8 mouse cellular contexts compared by ENCODE assay signal in genomic region chr4:129697191-129697590, GRCm38 (mm10). TPM values are rescaled to one million over a fixed set of nuclear protein-coding genes. Genes with fewer than 3 reads are reported as not detected.
DNase-seq lines count a peak whose midpoint lies in the region; ATAC-seq and TF ChIP-seq lines count a peak whose summit lies in the region.

No protein-coding gene starts in this region.

- peak overlapping the region; percentile 76 for H3K4me3 ChIP-seq in left cerebral cortex, adult 2 months
- peak overlapping the region; percentile 51 for H3K4me3 ChIP-seq in embryonic facial prominence, embryonic 14.5 days (ENCODE audit: low read depth, low read length)
- peak overlapping the region; percentile 77 for H3K4me3 ChIP-seq in intestine, embryonic 16.5 days (ENCODE audit: low read length)
- peak overlapping the region; percentile 62 for H3K4me3 ChIP-seq in neural tube, embryonic 13.5 days

- H3K4me2 ChIP-seq in embryonic facial prominence, embryonic 14.5 days (ENCODE audit: low read depth, low read length): peak overlapping the region; percentile 74
- H3K4me2 ChIP-seq in intestine, embryonic 16.5 days (ENCODE audit: low read depth, low read length): peak overlapping the region; percentile 76
- H3K4me2 ChIP-seq in neural tube, embryonic 13.5 days: peak overlapping the region; percentile 60

- H3K9me3 ChIP-seq in embryonic facial prominence, embryonic 14.5 days (ENCODE audit: control insufficient read depth, low read length): no peaks in the 10 kb centered on the region
- no peaks in the 10 kb centered on the region for H3K9me3 ChIP-seq in intestine, embryonic 16.5 days (ENCODE audit: control insufficient read depth, low read length)
- no peaks in the 10 kb centered on the region for H3K9me3 ChIP-seq in neural tube, embryonic 13.5 days

- H3K9ac ChIP-seq in embryonic facial prominence, embryonic 14.5 days (ENCODE audit: low read depth, low read length): peak overlapping the region; percentile 80
- peak overlapping the region; percentile 79 for H3K9ac ChIP-seq in intestine, embryonic 16.5 days (ENCODE audit: low read depth, low read length)
- H3K9ac ChIP-seq in neural tube, embryonic 13.5 days: peak overlapping the region; percentile 83

- peaks cover 5% of the 10 kb centered on the region; the same call in 1 of the 2 replicates for H3K4me1 ChIP-seq in embryonic facial prominence, embryonic 14.5 days (ENCODE audit: control insufficient read depth, insufficient read depth, low read length)
- H3K4me1 ChIP-seq in intestine, embryonic 16.5 days (ENCODE audit: control insufficient read depth, insufficient read depth, low read length): peaks cover 11% of the 10 kb centered on the region
- peaks cover 61% of the 10 kb centered on the region for H3K4me1 ChIP-seq in neural tube, embryonic 13.5 days (replicated peaks)

- no peaks in the 10 kb centered on the region for H3K27me3 ChIP-seq in embryonic facial prominence, embryonic 14.5 days (replicated peaks; ENCODE audit: control insufficient read depth, insufficient read depth, low read length)
- no peaks in the 10 kb centered on the region for H3K27me3 ChIP-seq in intestine, embryonic 16.5 days (replicated peaks; ENCODE audit: control insufficient read depth, insufficient read depth, low read length)
- H3K27me3 ChIP-seq in neural tube, embryonic 13.5 days: no peaks in the 10 kb centered on the region

- peak overlapping the region; percentile 91 for H3K27ac ChIP-seq in left cerebral cortex, adult 2 months
- peak overlapping the region; percentile 91 for H3K27ac ChIP-seq in embryonic facial prominence, embryonic 14.5 days (replicated peaks; ENCODE audit: low read depth, low read length)
- no peak overlapping the region for H3K27ac ChIP-seq in intestine, embryonic 16.5 days (ENCODE audit: low read length)
- H3K27ac ChIP-seq in neural tube, embryonic 13.5 days (replicated peaks): peak overlapping the region; percentile 98

- intact Hi-C loops in left cerebral cortex, adult 2 months (cut with DNase I): no loop called here
- intact Hi-C loops in left cerebral cortex, postnatal 10 days (cut with DNase I): no loop called here

- WGBS in embryonic facial prominence, embryonic 14.5 days: 83% methylated on average over 7 of the region's 7 CpGs
- 83% methylated on average over 7 of the region's 7 CpGs for WGBS in intestine, embryonic 16.5 days
- 82% methylated on average over 7 of the region's 7 CpGs for WGBS in neural tube, embryonic 13.5 days

- no peak for DNase-seq in left cerebral cortex, adult 2 months (ENCODE audit: extremely low spot score in 1 of 2, low spot score in 2 of 2)
- DNase-seq in left cerebral cortex, postnatal 10 days (ENCODE audit: extremely low spot score in 1 of 2, low spot score in 2 of 2): no peak
- no peak for DNase-seq in embryonic facial prominence, embryonic 14.5 days (ENCODE audit: low spot score)
- no peak for DNase-seq in urinary bladder, postnatal 4 days (ENCODE audit: low spot score in 2 of 2)
- no peak for DNase-seq in gastrocnemius, postnatal 4 days (ENCODE audit: low spot score in 2 of 2)

- peaks cover 30% of the 10 kb centered on the region for H3K36me3 ChIP-seq in embryonic facial prominence, embryonic 14.5 days (ENCODE audit: control insufficient read depth, insufficient read depth, low read length)
- 0 out of 2 replicates have a peak, but pooled peaks cover 3% of the 10 kb centered on the region for H3K36me3 ChIP-seq in intestine, embryonic 16.5 days (ENCODE audit: control insufficient read depth, insufficient read depth, low read length)
- H3K36me3 ChIP-seq in neural tube, embryonic 13.5 days: peaks cover 22% of the 10 kb centered on the region

- ATAC-seq in embryonic facial prominence, embryonic 14.5 days (ENCODE audit: low read depth): no peak
- ATAC-seq in intestine, embryonic 16.5 days: no peak
- no peak for ATAC-seq in neural tube, embryonic 13.5 days (ENCODE audit: low read depth)
- ATAC-seq in granulocyte monocyte progenitor cell, adult 5-6 weeks (replicated peaks; ENCODE audit: poor library complexity, severe bottlenecking): no peak

- no peak for TF ChIP-seq CTCF in left cerebral cortex, adult 2 months (IDR thresholded peaks at IDR 0.05)

RNA-seq across cellular contexts. Expression of gene Tmem39b, which starts 0.6 kb away (rescaled TPM):
- total RNA-seq in left cerebral cortex, adult 2 months (2021): 10 to 100 TPM; 14.5 to 14.9 TPM
- 10 to 100 TPM; 13.3 to 16.3 TPM for total RNA-seq in left cerebral cortex, postnatal 10 days (2021)
- polyA plus RNA-seq in embryonic facial prominence, embryonic 14.5 days (2014; fragmentation: Nextera tagmentation; extraction: Ambion mirVana): 22.1 and 25.0 TPM in 2 replicates
- polyA plus RNA-seq in intestine, embryonic 16.5 days (2015; fragmentation: Nextera tagmentation; extraction: Ambion mirVana): 9.2 and 10.6 TPM in 2 replicates
- polyA plus RNA-seq in neural tube, embryonic 13.5 days (2015; fragmentation: Nextera tagmentation; extraction: Ambion mirVana): 13.5 TPM in 2 replicates
- total RNA-seq in granulocyte monocyte progenitor cell, adult 5-6 weeks (2014; fragmentation: Nextera tagmentation): 15.8 and 44.1 TPM in 2 replicates
- total RNA-seq in granulocyte monocyte progenitor cell, adult 5-6 weeks (2017): 6.2 and 12.2 TPM in 2 replicates
- 1 to 10 TPM; 7.3 to 7.8 TPM for total RNA-seq in gastrocnemius, postnatal 4 days (2021)

RNA-seq across cellular contexts. Expression of gene Kpna6, which starts 24.6 kb away (rescaled TPM):
- total RNA-seq in left cerebral cortex, adult 2 months (2021): 10 to 100 TPM; 84.2 to 94.0 TPM
- 10 to 100 TPM; 91.3 to 91.4 TPM for total RNA-seq in left cerebral cortex, postnatal 10 days (2021)
- polyA plus RNA-seq in embryonic facial prominence, embryonic 14.5 days (2014; fragmentation: Nextera tagmentation; extraction: Ambion mirVana): 14.1 and 14.8 TPM in 2 replicates
- polyA plus RNA-seq in intestine, embryonic 16.5 days (2015; fragmentation: Nextera tagmentation; extraction: Ambion mirVana): 14.4 and 15.2 TPM in 2 replicates
- polyA plus RNA-seq in neural tube, embryonic 13.5 days (2015; fragmentation: Nextera tagmentation; extraction: Ambion mirVana): 14.7 and 16.2 TPM in 2 replicates
- total RNA-seq in granulocyte monocyte progenitor cell, adult 5-6 weeks (2014; fragmentation: Nextera tagmentation): 41.0 and 61.4 TPM in 2 replicates
- total RNA-seq in granulocyte monocyte progenitor cell, adult 5-6 weeks (2017): 20.4 and 26.4 TPM in 2 replicates
- total RNA-seq in gastrocnemius, postnatal 4 days (2021): 10 to 100 TPM; 54.4 to 63.4 TPM

RNA-seq across cellular contexts. Expression of gene Khdrbs1, which starts 44.9 kb away (rescaled TPM):
- total RNA-seq in left cerebral cortex, adult 2 months (2021): 10 to 100 TPM; 89.7 to 92.6 TPM
- total RNA-seq in left cerebral cortex, postnatal 10 days (2021): 100 to 1,000 TPM; 105 to 108 TPM
- 94.2 and 104 TPM in 2 replicates for polyA plus RNA-seq in embryonic facial prominence, embryonic 14.5 days (2014; fragmentation: Nextera tagmentation; extraction: Ambion mirVana)
- polyA plus RNA-seq in intestine, embryonic 16.5 days (2015; fragmentation: Nextera tagmentation; extraction: Ambion mirVana): 62.2 and 62.6 TPM in 2 replicates
- polyA plus RNA-seq in neural tube, embryonic 13.5 days (2015; fragmentation: Nextera tagmentation; extraction: Ambion mirVana): 150 and 165 TPM in 2 replicates
- total RNA-seq in granulocyte monocyte progenitor cell, adult 5-6 weeks (2014; fragmentation: Nextera tagmentation): 98.7 and 104 TPM in 2 replicates
- 82.8 and 84.2 TPM in 2 replicates for total RNA-seq in granulocyte monocyte progenitor cell, adult 5-6 weeks (2017)
- total RNA-seq in gastrocnemius, postnatal 4 days (2021): 10 to 100 TPM; 75.8 to 77.4 TPM

RNA-seq across cellular contexts. Expression of gene Txlna, which starts 56.3 kb away (rescaled TPM):
- 10 to 100 TPM; 42.1 to 52.1 TPM for total RNA-seq in left cerebral cortex, adult 2 months (2021)
- total RNA-seq in left cerebral cortex, postnatal 10 days (2021): 10 to 100 TPM; 33.7 to 39.4 TPM
- polyA plus RNA-seq in embryonic facial prominence, embryonic 14.5 days (2014; fragmentation: Nextera tagmentation; extraction: Ambion mirVana): 96.7 and 111 TPM in 2 replicates
- 54.9 and 55.7 TPM in 2 replicates for polyA plus RNA-seq in intestine, embryonic 16.5 days (2015; fragmentation: Nextera tagmentation; extraction: Ambion mirVana)
- polyA plus RNA-seq in neural tube, embryonic 13.5 days (2015; fragmentation: Nextera tagmentation; extraction: Ambion mirVana): 47.6 and 55.2 TPM in 2 replicates
- 40.9 and 50.2 TPM in 2 replicates for total RNA-seq in granulocyte monocyte progenitor cell, adult 5-6 weeks (2014; fragmentation: Nextera tagmentation)
- total RNA-seq in granulocyte monocyte progenitor cell, adult 5-6 weeks (2017): 106 and 107 TPM in 2 replicates
- total RNA-seq in gastrocnemius, postnatal 4 days (2021): 10 to 100 TPM; 53.7 to 56.0 TPM
